Mouse (Mus musculus) embryo, embryonic 11.5 days (tissue): ENCODE results near the gene Ppp1r36.
"Not testable (repeated sequence)": the region's sequence is repeated elsewhere in the genome, so short reads cannot be mapped to it uniquely, and the experiment has no call there.

Source experiments
- DNase-seq: peaks from one replicate; pipeline ENCODE4 v3.0.0-alpha.2; 2012; ENCODE audit warnings: low read depth, low spot score

The Ppp1r36 gene

DNA sequence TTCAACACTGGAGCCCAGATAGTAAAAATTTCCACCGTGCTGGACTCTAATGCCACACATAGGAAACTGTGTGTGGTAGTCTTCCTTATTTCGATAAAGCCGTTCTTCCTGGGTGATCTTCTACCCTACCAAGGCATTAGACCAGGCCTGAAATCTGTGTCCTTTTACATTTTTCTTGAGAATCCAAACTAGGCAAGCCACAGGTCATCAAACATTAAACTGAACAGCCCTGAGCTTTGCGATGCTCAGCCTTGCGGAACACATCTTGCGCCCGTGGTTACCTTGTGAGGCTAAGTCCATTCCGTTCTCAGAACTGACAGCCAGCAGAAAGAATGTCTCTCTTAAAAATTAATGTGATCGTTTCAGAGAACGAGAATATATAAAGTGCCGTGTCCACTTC lies 28.9 kb downstream of the Ppp1r36 start:
- no peak for DNase-seq

DNA sequence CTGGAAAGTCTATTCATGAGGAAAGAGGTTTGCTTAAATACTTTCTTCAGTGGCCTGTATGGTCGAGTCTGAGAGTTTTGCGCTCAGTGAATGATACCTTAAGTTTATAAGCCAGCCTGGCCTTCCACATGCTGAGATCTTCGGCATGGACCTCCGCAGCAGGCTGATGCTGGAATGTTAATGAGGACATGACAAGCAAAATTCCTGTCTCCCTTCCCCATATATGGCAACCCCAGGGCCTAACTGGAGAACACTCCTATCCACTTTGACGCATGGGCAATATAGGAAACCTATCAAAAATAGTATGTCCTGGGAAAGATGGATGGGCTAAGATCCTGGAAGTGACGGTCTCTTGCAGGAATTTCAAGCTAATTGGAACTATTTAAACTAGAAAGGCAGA lies 30.8 kb downstream of the Ppp1r36 start:
- DNase-seq = no peak

DNA sequence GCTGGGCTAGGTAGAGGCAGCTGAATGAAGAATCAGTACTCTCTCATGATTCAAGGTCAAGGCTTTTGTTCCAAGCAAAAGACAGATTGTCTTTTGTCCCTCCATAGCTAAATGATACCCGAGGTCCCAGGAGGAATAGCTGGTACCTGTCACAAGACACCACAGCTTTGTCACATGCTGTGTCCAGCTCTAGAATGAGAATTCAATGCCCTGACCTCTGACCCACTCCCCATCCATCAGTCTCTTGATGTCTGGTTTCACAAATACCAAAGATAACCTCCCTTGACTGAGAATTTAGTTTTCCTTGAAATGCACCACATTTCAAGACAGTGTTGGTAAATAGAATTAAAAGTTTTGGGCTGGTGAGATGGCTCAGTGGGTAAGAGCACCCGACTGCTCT lies 34.9 kb downstream of the Ppp1r36 start:
- no peak for DNase-seq

DNA sequence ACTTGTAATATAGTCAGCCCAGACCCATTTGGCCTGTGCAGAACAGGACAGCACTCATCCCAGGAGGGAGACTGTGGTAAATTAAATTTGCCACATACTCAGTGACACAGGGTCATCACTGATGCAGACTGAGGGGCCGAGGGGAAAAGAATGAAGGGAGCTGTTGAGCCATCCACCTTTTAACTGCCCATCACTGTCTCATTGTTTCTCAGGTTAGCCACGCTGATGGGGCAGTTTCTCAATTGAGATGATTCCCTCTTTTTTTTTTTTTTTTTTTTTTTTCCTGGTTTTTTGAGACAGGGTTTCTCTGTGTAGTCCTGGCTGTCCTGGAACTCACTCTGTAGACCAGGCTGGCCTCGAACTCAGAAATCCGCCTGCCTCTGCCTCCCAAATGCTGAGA lies 41.1 kb downstream of the Ppp1r36 start:
- DNase-seq = not testable (repeated sequence)

DNA sequence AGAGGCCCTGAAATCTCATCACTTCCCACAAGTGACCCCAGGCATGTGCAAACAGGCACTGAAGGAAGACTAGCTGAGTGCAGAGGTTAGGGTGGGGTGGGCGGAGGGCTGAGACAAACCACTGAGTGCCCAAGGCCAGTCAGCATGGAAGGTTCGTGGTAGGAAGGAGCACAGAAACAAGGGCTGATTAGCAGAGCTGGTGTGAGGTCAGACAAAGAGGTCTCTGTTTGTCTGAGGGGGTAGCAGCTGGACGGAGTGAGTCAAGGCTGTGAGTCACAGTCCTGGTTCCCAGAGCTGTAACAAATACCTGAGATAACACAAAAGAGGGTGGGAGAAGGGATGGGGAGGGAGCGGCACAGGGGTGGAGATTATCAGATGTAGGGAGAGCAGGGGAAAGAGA lies 41.7 kb downstream of the Ppp1r36 start:
- DNase-seq = no peak

DNA sequence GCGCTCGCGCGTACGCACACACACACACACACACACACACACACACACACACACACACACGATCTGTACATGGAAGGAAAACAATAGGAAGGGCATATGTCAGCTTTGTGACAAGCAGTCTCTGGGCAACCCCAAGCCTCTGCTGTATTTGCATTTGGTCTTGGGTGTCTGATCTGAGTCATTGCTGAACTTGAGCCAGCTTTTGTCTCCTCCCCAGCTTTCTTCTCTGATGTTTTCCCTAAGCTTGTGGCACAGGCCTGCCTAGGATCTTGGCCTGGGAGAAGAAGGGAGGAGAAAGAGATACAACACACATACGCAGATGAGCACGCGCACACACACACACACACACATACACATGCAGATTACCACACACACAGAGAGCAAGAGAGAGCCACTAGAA lies 46.1 kb downstream of the Ppp1r36 start:
- no peak for DNase-seq

DNA sequence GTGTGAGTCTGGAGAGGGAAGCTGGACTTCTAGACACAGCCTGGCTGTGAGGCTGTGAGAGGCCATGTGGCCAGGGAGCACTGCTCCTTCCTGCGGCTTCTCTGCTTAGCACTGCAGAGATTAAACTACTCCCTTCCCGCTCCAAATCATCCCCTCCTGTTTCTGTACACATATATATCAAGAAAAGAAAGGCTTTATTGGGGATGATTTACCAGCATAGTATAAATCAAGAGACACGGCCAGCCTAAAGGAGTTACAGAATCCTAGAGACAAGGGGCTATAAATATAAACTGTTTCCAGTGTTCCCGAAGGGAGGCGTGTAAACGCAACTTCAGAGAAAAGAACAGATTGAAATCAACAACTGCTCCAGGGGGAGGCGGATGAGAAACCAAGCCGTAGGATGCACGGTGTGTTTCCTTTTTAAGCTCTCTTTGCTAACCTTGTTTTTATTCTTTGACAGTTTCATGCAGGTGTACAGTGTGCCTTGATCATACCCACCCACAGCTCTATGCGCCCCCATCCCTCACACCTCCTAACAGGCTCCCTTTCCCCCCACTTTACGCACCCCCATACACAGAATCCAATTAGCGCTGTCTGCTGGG lies 47.4 kb downstream of the Ppp1r36 start:
- DNase-seq = no peak

DNA sequence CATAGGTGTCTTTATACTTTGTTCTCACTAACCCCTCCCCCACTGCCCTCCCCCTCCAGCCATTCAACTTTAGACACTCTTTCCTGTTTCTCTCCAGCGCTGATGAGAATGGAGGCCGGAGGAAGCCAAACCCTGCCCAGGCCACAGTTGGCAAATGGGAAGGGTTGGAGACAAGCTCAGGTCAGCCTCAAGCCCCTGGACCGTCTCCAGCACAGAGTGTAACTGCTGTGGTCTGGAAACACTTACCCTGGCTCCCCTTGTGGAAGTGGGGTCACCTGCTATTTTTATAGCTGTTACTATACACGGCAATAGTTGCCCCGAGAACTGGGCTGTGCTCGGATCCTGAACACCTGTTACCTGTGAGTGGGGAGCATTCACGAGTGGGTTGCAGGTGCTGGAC lies 49.3 kb downstream of the Ppp1r36 start:
- no peak for DNase-seq

DNA sequence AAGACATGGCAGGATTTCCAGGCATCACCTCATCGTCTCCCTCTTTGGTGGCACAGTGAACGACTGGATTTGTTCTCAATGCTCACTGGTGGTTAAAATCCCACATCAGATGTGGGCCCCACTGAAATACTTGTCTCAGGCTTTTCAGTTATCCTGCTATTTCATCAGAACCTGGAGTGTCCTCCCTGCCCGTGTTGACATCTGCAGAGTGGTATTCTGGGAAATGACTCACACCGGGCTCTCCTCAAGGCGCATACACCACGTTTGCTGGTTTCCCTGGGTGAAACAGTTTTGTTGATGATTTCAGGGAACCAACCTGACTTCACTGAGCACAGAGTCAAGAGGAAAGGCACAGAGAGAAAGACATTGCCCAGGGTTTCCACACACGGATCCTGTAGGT lies 49.9 kb downstream of the Ppp1r36 start:
- DNase-seq = no peak

DNA sequence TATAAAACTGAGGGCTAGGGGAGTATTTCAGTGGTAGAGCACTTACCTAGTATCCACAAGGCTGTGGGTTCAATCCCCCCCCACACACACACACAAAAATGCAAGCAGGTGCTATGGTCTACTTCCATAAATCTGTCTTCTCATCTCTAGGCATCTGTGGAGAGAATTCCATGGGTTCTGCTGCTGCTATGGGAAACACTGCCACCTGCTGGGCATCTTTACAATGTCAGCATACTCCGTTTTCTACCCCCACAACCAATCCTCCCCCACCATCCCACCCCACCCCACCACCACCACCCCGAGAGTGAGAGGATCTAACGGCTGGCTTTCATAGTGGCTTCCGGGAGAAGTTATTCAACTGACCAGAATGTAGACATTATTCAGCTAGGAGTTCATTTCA lies 54.7 kb downstream of the Ppp1r36 start:
- DNase-seq = peak; percentile 54

DNA sequence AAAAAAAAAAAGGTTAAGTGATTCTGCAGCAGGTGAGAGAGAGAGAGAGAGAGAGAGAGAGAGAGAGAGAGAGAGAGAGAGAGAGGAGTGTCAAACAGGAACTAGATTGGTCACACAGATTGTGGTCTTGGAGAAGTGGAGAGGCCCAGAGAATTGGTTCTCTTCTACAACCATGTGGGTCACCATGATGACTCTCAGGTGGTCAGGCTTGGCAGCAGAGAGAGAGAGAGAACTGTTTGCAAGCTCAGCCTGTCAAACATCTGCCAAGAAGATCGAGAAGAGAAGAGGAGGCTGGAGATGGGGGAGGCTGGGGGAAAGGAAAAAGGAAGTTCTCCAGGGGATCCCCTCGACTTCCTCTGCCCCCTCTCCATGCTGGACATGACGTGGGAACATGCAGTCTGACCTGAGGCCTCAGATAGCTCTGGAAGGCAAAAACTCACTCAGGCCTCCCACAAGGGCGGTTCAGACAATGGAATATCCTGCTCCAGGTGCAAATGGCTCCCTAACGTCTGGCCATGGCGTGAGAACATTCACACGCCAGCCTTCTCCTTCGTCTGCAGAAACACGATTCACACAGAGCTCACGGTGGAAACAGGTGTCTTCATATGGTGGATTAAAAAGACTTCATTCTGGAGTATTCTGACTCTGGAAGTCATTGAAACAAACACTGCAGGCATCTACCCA lies 56.4 kb downstream of the Ppp1r36 start:
- DNase-seq = no peak

DNA sequence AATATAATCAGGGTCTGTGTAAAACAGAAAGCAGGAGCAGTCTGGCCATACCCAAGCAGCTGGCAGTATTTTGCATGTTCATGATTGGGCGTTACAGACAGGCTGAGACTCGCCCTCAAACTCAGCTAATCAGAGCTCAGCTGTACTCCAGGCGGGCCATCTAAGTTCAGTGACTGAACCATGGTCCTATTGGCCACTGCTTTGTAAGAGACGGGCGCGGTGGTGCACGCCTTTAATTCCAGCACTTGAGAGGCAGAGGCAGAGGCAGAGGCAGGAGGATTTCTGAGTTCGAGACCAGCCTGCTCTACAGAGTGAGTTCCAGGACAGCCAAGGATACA lies 56.9 kb downstream of the Ppp1r36 start:
- no peak for DNase-seq

DNA sequence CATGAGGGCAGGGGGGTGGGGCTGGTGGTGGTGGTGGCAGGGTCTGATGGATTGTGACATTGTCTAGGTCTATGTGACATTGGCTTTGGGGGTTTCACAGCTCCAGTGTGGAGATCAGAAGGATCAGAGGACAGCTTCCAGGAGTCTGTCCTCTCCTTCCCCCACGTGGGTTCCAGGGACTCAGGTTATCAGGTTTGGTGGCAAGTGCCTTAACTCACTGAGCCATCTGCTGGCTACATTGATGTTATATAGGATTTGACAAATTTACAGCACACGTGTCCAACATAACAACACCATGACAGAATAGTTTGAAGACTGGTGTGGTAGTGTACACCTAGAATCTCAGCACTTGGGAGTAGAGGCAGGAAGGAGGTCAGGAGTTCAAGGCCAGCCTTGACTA lies 57.5 kb downstream of the Ppp1r36 start:
- no peak for DNase-seq

DNA sequence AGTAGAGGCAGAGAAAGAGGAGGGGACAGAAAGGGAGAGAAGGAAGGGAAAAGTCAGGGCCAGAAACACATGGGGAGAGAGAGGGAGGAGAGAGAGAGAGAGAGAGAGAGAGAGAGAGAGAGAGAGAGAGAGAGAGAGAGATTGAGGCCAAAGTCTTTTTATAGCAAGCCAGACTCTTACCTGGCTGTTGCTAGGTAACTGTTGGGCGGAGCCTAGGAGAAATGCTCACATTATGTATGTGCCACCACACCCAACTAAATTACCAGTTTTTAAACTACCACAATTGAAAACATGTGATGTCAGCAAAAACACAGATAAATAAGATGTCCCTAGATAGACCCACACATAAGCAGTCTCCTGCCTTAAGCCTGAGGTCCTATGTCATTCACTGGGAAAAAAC lies 58.8 kb downstream of the Ppp1r36 start:
- DNase-seq = no peak

DNA sequence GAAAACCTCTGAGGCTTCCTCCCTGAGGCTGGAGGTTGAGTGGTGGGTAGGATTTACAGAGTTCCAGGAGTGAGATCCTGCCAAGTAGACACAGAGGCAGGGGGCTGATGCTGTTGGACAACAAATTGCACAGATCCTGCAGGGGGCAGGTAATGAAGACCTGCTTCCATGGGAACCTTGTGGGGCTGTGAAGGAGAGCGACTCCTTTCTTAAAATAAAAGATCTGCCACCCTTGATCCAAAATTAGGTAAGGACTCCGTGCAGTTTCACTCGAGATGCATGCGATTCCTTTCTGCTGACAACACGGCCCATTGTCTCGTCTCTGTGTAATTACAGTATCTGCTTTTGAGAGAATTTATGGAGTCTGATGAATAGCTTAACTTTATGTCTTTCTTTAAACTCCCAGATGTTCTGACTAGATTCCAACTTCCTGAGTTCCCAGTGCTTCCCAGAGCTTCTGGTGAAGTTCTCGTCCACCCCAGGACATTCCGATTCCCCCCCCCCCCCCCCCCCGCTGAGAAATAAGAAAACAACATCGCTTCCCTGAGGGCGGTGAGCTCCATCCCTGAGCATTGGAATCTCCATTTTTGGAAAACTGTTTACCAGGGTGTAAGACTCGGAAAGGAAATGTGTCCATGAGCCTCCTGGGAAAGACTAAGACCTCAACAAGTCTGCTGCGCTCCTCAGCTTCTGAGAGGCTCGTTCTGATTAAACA lies 61.1 kb downstream of the Ppp1r36 start:
- no peak for DNase-seq

DNA sequence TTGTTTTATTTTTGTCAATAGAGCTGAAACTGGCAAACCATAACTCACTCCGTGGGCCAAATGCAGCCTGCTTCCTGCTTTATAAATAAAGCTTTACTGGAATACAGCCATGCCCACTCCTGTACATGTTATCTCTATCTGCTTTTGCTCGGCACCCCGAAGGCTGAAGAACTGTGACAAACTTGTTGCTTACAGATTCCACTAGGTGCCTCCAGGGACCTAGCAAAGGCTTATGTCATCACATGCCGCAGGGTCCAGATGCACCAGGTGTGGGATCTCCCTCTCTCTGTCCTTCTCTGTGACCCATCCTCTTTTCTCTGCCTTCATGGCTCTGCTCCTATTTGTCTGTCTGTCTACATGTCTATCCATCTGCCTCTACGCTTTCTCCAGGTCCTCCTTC lies 61.8 kb downstream of the Ppp1r36 start:
- DNase-seq = no peak

DNA sequence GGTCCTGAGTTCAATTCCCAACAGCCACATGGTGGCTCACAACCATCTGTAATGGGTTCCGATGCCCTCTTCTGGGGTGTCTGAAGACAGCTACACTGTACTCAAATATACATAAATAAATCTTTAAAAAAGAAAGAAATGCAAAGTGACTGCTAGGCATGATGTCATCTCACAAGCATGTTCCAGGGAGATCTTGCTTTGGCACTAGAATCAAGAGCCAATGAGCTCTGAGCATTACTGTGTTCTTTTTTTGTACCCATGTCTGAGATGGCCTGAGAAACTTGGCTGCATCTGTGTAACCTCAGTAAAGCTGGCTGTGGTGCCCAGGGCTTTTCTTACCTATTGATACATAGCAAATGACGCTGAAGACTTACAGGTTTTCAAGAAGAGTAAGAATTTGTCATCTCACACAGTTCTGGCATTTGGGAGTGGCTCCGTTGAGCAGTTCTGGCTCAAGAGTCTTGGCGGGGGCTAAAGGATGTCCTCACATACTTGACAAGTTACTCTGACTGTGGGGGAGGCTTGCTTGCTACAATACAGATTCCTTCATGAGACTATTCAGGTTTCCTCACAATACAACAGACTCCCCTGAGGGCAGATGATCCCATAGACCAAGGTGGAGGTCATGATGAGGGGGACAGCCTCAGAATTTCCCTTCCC lies 62.6 kb downstream of the Ppp1r36 start:
- DNase-seq = no peak

DNA sequence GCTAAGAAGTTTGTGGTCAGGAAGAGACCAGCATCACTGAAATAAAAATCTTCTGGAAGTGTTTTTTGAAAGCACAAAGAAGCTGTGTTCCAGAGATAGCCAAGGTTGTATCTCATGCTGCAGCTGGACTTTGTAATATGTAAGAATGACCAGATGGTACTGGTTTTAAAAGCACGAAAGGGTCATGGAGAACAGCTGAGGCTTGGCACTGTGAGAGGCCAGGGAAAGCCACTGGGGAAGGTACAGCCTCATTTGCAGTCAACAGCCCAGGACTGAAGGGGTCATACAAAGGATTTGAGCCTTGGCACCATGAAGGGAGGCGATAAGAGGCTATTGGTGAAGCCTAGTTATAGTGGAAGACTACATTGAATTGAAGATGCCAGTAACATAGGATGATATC lies 65.1 kb downstream of the Ppp1r36 start:
- DNase-seq = no peak

DNA sequence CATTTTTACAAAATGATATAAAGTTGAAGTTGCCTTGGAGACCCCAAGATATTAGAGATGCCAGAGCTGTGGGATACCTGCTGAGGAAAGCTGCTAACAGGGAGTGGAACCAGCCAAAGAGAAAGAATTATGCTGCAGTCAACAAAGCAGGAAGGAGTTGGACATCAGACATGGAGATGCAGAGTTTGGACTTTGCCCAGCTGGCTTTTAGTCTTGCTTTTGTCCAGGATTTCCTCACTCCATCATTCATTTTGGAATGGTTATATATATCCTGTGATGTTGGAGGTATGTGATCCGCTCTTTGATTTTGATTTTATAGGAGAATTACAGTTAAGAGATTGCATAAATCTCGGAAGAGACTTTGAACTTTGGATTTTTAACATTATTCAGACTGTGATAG lies 65.6 kb downstream of the Ppp1r36 start:
- DNase-seq = no peak

DNA sequence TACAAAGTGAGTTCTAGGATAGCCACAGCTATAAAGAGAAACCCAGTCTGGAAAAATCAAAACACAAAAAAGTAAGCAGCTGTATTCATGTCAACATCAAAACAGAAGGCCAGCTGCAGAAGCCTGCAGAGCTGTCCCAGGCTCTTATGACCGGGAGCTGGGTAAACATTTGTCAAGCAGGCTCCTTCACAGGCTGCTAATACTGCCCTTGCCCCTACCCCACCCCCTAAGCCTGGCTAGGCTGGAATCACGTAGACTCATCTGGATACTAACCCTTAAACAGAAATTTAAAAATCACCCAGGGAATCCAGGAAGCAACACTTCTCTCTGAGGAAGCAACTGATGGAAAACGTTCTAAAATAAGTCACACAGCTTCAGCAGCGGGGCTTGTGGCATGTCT lies 67.5 kb downstream of the Ppp1r36 start:
- DNase-seq = no peak

DNA sequence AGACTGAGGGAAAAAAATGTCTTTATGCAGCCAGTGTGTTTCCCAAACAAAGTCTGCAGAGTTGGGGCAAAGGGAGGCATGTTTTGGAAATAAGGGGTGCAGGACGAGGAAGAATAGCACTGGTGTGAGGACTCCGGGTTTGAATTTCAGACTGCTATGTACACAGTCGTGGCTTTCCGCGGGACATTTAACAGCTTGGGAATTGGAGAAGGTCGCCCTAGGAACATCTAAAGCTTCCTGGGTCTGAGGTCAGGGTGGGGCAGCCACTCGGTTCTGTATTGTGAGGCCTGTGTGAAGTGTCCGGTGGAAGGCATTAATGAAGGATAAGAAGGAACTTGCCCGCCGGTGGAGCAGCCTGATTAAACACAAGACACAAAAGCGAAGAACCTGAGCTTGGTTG lies 68.0 kb downstream of the Ppp1r36 start:
- no peak for DNase-seq

DNA sequence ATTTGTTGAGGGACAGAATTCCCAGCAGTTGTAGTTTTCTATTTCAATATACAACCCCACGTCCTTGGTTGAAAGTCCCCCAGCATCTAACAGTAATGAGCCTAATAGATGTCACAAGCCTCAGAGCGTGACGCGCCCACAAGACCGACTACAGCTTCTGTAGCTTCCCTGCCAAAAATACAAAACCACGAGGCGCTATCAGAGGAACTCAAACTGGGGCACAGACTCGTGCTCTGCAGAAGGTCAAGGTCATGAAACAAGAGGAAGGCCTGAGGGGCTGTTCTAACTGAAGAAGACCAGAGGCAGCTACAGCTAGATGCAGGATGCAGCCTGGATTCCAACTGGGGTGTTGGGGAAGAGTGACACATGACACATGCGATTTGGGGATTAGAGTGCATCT lies 69.6 kb downstream of the Ppp1r36 start:
- no peak for DNase-seq
